Mouse (Mus musculus) heart, postnatal 0 days (tissue): ENCODE data around the gene Sos1. TPM values are rescaled to one million over a fixed set of nuclear protein-coding genes. Genes with fewer than 3 reads are reported as not detected.
"Not testable (repeated sequence)": the region's sequence is repeated elsewhere in the genome, so short reads cannot be mapped to it uniquely, and the experiment has no call there.

ENCODE experiments used
- ATAC-seq: fragments of 200-750 bp; cut with Nextera tagmentation; 2 replicates; pipeline ENCODE4 v1.8.0; 2017; ENCODE audit warnings: low read depth, moderate number of reproducible peaks, moderate library complexity; ENCODE audit not compliant: insufficient read depth
- DNase-seq: peaks from one replicate; pipeline ENCODE4 v3.0.0-alpha.2; 2016; ENCODE audit warnings: low spot score
- H3K27ac ChIP-seq: fragments of 300-500 bp; sonication (generic); 2 replicates; pipeline ENCODE4 v1.5.1; 2014; ENCODE audit warnings: low read depth, mild to moderate bottlenecking
- H3K27me3 ChIP-seq: fragments of 300-500 bp; sonication (generic); 2 replicates; pipeline ENCODE4 v1.6.1; 2014; ENCODE audit warnings: low read length, mixed read lengths; ENCODE audit not compliant: control insufficient read depth, insufficient read depth
- H3K36me3 ChIP-seq: fragments of 300-500 bp; sonication (generic); replicated peaks from 2 replicates; pipeline ENCODE4 v1.6.1; 2014; ENCODE audit warnings: low read length, mixed read lengths; ENCODE audit not compliant: control insufficient read depth, insufficient read depth
- H3K4me1 ChIP-seq: fragments of 300-500 bp; sonication (generic); 2 replicates; pipeline ENCODE4 v1.6.1; 2014; ENCODE audit warnings: antibody characterized with exemption; ENCODE audit not compliant: control insufficient read depth, insufficient read depth
- H3K4me2 ChIP-seq: fragments of 300-500 bp; sonication (generic); 2 replicates; pipeline ENCODE4 v1.6.1; 2014; ENCODE audit warnings: low read depth, mild to moderate bottlenecking, low read length, moderate library complexity
- H3K4me3 ChIP-seq: fragments of 300-500 bp; sonication (generic); 2 replicates; pipeline ENCODE4 v1.5.1; 2014; ENCODE audit warnings: low read depth, low read length
- H3K9ac ChIP-seq: fragments of 300-500 bp; sonication (generic); replicated peaks from 2 replicates; pipeline ENCODE4 v1.6.1; 2014; ENCODE audit warnings: low read depth, low read length, mixed read lengths
- H3K9me3 ChIP-seq: fragments of 300-500 bp; sonication (generic); replicated peaks from 2 replicates; pipeline ENCODE4 v1.6.1; 2016; ENCODE audit warnings: low read length; ENCODE audit not compliant: control insufficient read depth
- CTCF ChIP-seq: IDR thresholded peaks from 2 replicates; pipeline ENCODE4 v1.5.1; 2016; ENCODE audit warnings: antibody characterized with exemption, control low read depth, low read depth
- EP300 ChIP-seq: IDR thresholded peaks from 2 replicates; pipeline ENCODE4 v1.6.1; 2016; ENCODE audit warnings: antibody characterized with exemption, low read depth
- WGBS: fragments of 180-500 bp; shearing (Covaris S2); extraction: QIAGEN DNeasy Blood & Tissue Kit; methylation state at CpG from one replicate; pipeline ENCODE4 v1.1.7; 2014; 5-methylcytosine and 5-hydroxymethylcytosine counted together
- polyA plus RNA-seq: library from polyadenylated mRNA; unstranded; fragments of >200 nt; fragmentation: Nextera tagmentation; extraction: Ambion mirVana; gene quantifications from 2 replicates; pipeline ENCODE4 v1.2.1, GENCODE M21; 2015
- total RNA-seq: library from RNA; depleted of rRNA; stranded (reverse); fragments of >200 nt; gene quantifications from 2 replicates; pipeline ENCODE4 v1.2.3, GENCODE M21; 2014; ENCODE audit warnings: low replicate concordance

The Sos1 gene
- total and polyA plus RNA-seq, 2 experiments from 2014 or later = 1.8 to 6.6 TPM

DNA sequence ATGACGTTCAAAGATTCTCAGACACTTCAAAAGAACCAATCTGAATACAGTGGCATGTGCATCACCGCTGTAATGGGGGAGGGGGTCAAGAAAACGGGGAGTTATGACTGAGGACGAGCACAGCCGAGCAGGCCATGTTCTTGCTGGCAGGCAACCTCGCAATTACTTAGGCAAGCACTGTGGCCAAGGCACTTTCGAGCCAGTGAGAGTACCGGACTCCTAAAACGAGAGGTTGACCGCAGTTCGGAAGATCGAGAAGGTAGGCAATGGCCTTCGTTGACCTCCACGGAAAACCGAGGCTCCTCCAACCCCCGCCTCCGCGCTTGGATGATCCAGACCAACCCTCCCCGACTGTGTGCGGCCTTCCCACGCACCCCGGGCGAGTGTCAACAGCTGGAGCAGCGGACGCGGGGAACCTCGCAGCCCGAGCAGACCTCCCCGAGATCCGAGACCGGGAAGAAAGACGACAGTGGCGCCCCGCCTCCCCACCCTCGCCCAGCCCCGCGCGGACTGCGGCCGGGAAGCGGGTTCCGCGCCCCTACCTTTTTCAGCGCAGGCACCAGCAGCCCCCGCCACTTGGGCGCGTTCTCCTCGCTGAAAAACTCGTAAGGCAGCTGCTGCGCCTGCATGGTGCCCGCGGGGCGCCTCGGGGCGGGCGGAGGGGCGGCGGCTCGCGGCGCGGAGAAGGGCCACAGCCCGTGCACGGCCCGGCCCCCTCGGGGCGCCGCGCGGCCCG, 790 bp downstream of the Sos1 start:
- H3K36me3 ChIP-seq = peaks cover 5% of the 10 kb centered on the region; the same call in 1 of the 2 replicates
- H3K27ac ChIP-seq = peak overlapping the region; percentile 94
- peak overlapping the region; percentile 92 for H3K9ac ChIP-seq
- DNase-seq = no peak
- peaks cover 19% of the 10 kb centered on the region for H3K4me1 ChIP-seq
- H3K4me3 ChIP-seq = peak overlapping the region; percentile 83
- ATAC-seq = peak; percentile 25
- WGBS = under 1% methylated on average over 51 of the region's 71 CpGs
- H3K9me3 ChIP-seq = no peaks in the 10 kb centered on the region
- TF ChIP-seq CTCF (no peak), EP300 (no peak)
- H3K27me3 ChIP-seq = no peaks in the 10 kb centered on the region
- peak overlapping the region; percentile 67 for H3K4me2 ChIP-seq

DNA sequence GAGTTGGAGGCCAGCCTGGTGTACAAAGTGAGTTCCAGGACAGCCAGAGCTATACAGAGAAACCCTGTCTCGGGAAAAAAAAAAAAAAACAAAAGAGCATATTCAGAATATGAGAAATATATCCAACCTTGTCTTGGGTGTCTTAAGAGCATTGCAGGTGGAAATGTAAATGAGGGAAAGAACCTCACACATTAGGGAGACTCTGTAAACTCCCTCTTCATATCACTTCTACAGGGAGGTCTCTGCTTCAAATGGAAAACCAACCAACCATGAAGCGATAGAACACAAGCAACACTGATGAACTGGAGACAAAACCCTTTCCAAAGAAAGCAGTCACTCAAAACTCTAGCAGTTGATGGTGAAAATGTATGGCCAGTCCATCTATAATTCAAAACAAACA, 2.6 kb downstream of the Sos1 start:
- H3K36me3 ChIP-seq = peaks cover 5% of the 10 kb centered on the region; the same call in 1 of the 2 replicates
- H3K4me3 ChIP-seq = no peak overlapping the region
- H3K9me3 ChIP-seq = no peaks in the 10 kb centered on the region
- TF ChIP-seq CTCF (no peak), EP300 (no peak)
- H3K27ac ChIP-seq = no peak overlapping the region
- DNase-seq (no peak), ATAC-seq (no peak)
- H3K27me3 ChIP-seq = no peaks in the 10 kb centered on the region
- H3K4me1 ChIP-seq = peaks cover 19% of the 10 kb centered on the region
- no peak overlapping the region for H3K9ac ChIP-seq
- 92% methylated on average over 2 of the region's 2 CpGs for WGBS
- no peak overlapping the region for H3K4me2 ChIP-seq

DNA sequence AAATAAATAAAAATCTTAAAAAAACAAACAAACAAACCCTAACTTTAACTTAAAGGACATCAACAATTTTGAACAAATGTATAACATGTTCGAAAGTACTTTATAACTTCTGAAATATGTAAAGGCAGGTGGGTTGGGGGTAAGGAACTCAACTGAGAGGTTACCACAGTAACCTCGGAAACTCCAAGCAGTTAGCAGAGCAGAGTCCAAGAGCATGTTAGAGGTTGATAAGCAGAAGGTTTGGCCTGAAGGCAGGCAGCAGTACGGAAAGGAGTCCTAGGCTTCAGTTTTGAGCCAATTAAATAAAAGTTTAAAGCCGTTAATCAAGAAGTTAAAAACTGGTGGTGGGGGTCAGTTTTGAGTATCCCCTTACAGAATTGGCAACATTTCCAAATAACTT, 3.8 kb downstream of the Sos1 start:
- Histone ChIP-seq H3K36me3 (peaks cover 5% of the 10 kb centered on the region; the same call in 1 of the 2 replicates), H3K9me3 (no peaks in the 10 kb centered on the region), H3K9ac (no peak overlapping the region), H3K27ac (no peak overlapping the region), H3K4me3 (no peak overlapping the region), H3K4me1 (peaks cover 20% of the 10 kb centered on the region), H3K27me3 (no peaks in the 10 kb centered on the region), H3K4me2 (no peak overlapping the region)
- DNase-seq = no peak
- ATAC-seq = no peak
- WGBS = 79% methylated on average over 4 of the region's 4 CpGs
- TF ChIP-seq EP300 = no peak
- TF ChIP-seq CTCF = no peak

DNA sequence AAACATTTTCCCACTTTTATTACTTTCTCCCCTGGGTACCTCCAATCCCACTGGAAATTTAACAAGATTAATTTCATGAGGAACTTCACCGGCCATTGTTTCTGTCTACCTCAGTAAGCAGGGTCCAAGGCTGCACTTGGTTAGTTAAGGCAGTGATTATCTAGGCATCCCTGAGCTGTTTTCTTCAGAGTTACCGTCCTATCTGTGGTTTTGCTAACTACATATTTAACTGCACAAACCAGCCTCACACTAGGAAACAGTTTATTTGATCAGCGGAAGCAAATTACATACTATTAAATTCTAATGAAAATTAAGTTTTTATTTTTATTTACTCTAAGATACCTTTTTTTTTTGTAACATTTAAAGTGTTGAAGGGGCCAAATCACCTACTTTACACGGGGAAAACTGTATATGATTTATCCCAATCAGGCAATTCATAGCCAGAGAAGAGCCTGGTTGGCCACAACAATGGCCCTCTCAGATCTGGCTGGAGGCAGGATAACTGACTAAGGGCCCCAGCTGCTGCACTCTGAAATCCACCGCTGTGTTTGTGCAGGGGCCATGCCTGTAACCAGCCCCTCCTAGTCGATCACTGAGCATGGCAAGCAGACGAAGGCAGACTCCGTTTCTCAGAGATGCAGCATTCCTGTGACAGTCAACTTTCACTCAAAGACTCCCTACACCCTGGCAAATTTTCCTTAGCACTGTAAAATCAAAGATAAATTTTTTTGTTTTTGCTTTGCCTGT, 9.0 kb downstream of the Sos1 start:
- no peaks in the 10 kb centered on the region for H3K9me3 ChIP-seq
- WGBS = 44% methylated on average over 8 of the region's 8 CpGs
- no peak for DNase-seq

DNA sequence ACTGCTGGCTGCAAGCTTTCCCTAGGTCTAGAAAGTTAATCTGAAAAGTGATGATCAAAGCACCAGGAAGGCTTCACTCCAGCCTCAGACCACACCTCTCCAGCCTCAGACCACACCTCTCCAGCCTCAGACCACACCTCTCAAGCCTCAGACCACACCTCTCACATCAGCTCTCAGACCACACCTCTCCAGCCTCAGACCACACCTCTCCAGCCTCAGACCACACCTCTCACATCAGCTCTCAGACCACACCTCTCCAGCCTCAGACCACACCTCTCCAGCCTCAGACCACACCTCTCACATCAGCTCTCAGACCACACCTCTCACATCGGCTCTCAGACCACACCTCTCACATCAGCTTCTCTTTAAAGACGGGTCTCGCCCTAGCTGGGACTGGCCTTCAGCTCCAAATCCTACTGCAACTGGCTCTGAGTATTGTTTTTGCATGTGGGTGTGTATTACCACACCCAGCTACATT, 11.8 kb downstream of the Sos1 start:
- not testable (repeated sequence) for H3K4me3 ChIP-seq, H3K36me3 ChIP-seq, H3K4me2 ChIP-seq, H3K9ac ChIP-seq, H3K27me3 ChIP-seq, ATAC-seq, H3K27ac ChIP-seq, H3K9me3 ChIP-seq, DNase-seq
- 45% methylated on average over 3 of the region's 3 CpGs for WGBS
- H3K4me1 ChIP-seq = peaks cover 12% of the 10 kb centered on the region

More for the DNA sequence above, 9.0 kb downstream of the Sos1 start:
- no peak overlapping the region for H3K4me2 ChIP-seq
- H3K4me3 ChIP-seq = no peak overlapping the region
- H3K4me1 ChIP-seq = peaks cover 12% of the 10 kb centered on the region
- H3K9ac ChIP-seq = no peak overlapping the region
- no peak for ATAC-seq
- peaks cover 5% of the 10 kb centered on the region; the same call in 1 of the 2 replicates for H3K36me3 ChIP-seq
- peak overlapping the region; percentile 48 for H3K27ac ChIP-seq
- TF ChIP-seq EP300 (no peak), CTCF (no peak)
- no peaks in the 10 kb centered on the region for H3K27me3 ChIP-seq
